Mouse (Mus musculus) ES-Bruce4 (cell line): ENCODE data around the gene Xpnpep3.

Experiments used
- CTCF ChIP-seq: IDR thresholded peaks from one replicate; pipeline ENCODE4 v1.8.1; 2011; ENCODE audit warnings: low read depth, low read length
- POLR2A ChIP-seq: IDR thresholded peaks from one replicate; pipeline ENCODE4 v1.8.1; 2011; ENCODE audit warnings: low read length; ENCODE audit not compliant: insufficient read depth

DNA sequence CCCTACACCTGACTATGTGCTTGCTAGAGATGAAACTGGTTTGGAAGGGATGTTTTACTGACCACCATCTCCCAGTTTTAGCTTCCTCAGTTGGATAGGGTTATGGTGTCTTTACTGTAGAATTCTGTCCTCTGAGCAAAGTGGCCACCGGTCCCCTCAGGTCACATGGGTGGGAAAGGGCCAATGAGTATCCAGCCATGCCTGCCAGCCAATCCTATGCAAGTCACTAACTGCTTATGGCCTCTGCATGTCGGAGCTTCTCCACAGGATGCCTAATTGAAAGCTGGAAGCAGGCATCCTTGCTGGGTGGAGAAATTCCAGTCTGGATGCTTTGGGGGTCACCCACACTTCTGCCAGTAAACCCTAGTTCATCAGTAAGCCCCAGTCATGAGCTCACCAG lies 76.7 kb downstream of the Xpnpep3 start:
- TF ChIP-seq POLR2A (no peak), CTCF (no peak)
